Mouse (Mus musculus) liver, embryonic 14.5 days (tissue): ENCODE results near the gene Irs3. TPM values are rescaled to one million over a fixed set of nuclear protein-coding genes. Genes with fewer than 3 reads are reported as not detected.
A peak's percentile ranks its signal among the peaks of the same experiment; 100 is the strongest.

Experiments used
- ATAC-seq: fragments of 200-750 bp; cut with Nextera tagmentation; 2 replicates; pipeline ENCODE4 v1.8.0; 2017; ENCODE audit warnings: moderate number of reproducible peaks, mild to moderate bottlenecking, moderate library complexity; ENCODE audit not compliant: insufficient read depth
- DNase-seq, 3 experiments: peaks; one replicate each; pipeline ENCODE4 v3.0.0-alpha.2; 2012 to 2013; ENCODE audit warnings: low read depth in 3 of 3, low spot score in 3 of 3
- H3K27ac ChIP-seq: fragments of 300-500 bp; sonication (generic); 2 replicates; pipeline ENCODE4 v1.5.1; 2014; ENCODE audit warnings: moderate library complexity, mild to moderate bottlenecking, control low read depth, inconsistent platforms
- H3K27me3 ChIP-seq: fragments of 300-500 bp; sonication (generic); 2 replicates; pipeline ENCODE4 v1.6.1; 2014; ENCODE audit warnings: mild to moderate bottlenecking, low read length, moderate library complexity; ENCODE audit not compliant: control insufficient read depth, insufficient read depth
- H3K36me3 ChIP-seq: fragments of 300-500 bp; sonication (generic); replicated peaks from 2 replicates; pipeline ENCODE4 v1.6.1; 2014; ENCODE audit warnings: low read depth; ENCODE audit not compliant: control insufficient read depth, insufficient read depth
- H3K4me1 ChIP-seq, 2 experiments: fragments of 200-500 bp in 1 of 2; fragments of 300-500 bp in 1 of 2; sonication (generic) in 1 of 2; replicated peaks; 2 replicates each; pipeline ENCODE4 v1.6.1; 2012 to 2014; ENCODE audit warnings: antibody characterized with exemption in 1 of 2, inconsistent platforms in 1 of 2, low read length in 1 of 2; ENCODE audit not compliant: control insufficient read depth in 2 of 2, insufficient read depth in 2 of 2
- H3K4me2 ChIP-seq: fragments of 300-500 bp; sonication (generic); 2 replicates; pipeline ENCODE4 v1.6.1; 2014; ENCODE audit warnings: low read depth, mild to moderate bottlenecking, control low read depth, moderate library complexity
- H3K4me3 ChIP-seq, 2 experiments: fragments of 200-500 bp in 1 of 2; fragments of 300-500 bp in 1 of 2; sonication (generic) in 1 of 2; 2 replicates each; pipeline ENCODE4 v1.5.1; 2012 to 2014; ENCODE audit warnings: low read depth in 2 of 2, low read length in 2 of 2, mild to moderate bottlenecking in 2 of 2, control low read depth in 1 of 2, inconsistent platforms in 1 of 2, moderate library complexity in 1 of 2; ENCODE audit not compliant: insufficient read depth in 1 of 2
- H3K9ac ChIP-seq: fragments of 300-500 bp; sonication (generic); replicated peaks from 2 replicates; pipeline ENCODE4 v1.6.1; 2014; ENCODE audit warnings: mild to moderate bottlenecking, control low read depth, moderate library complexity
- H3K9me3 ChIP-seq: fragments of 300-500 bp; sonication (generic); 2 replicates; pipeline ENCODE4 v1.6.1; 2016; ENCODE audit warnings: low read length, mixed read lengths; ENCODE audit not compliant: control insufficient read depth
- CTCF ChIP-seq: IDR thresholded peaks from 2 replicates; pipeline ENCODE4 v1.5.1; 2016; ENCODE audit warnings: antibody characterized with exemption, low read depth, control low read depth
- EP300 ChIP-seq: IDR thresholded peaks from 2 replicates; pipeline ENCODE4 v1.6.1; 2016; ENCODE audit warnings: antibody characterized with exemption, low read depth
- WGBS: fragments of 180-500 bp; shearing (Covaris S2); extraction: QIAGEN DNeasy Blood & Tissue Kit; methylation state at CpG from one replicate; pipeline ENCODE4 v1.1.7; 2014; ENCODE audit not compliant: insufficient replicate concordance; 5-methylcytosine and 5-hydroxymethylcytosine counted together
- polyA plus RNA-seq, 2 experiments: library from polyadenylated mRNA; depleted of rRNA in 1 of 2; stranded (reverse) in 1 of 2; unstranded in 1 of 2; fragments of >200 nt; fragmentation: Nextera tagmentation in 1 of 2; extraction: Ambion mirVana in 1 of 2; gene quantifications; 2 replicates each; pipeline versions ENCODE4 v1.2.1 to v1.2.3; 2012 to 2014

The Irs3 gene
- polyA plus RNA-seq, 2 experiments, result 0.02 TPM; not detected in 1

DNA sequence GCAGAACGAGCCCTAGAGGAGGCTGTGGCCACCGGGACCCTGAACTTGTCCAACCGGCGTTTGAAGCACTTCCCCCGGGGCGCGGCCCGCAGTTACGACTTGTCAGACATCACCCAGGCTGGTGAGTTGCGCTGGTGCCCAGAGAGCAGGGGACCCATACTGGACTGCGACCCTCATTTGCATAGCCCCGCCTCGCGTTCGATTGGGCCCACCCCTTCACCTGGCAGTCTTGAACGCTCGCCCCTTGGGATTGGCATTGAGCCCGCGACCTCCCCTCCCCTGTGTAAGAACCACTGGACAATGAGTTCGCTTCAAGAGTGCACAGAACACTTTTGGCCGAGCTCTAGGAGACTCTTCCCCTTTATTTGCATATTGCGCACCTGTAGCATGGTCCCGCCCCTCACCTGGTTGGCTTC, 16.2 kb downstream of the Irs3 start:
- H3K27ac ChIP-seq, result peak overlapping the region; percentile 78
- peaks cover 17 to 30% of the 10 kb centered on the region in 2 experiments for H3K4me1 ChIP-seq
- TF ChIP-seq CTCF (no peak), EP300 (no peak)
- no peaks in the 10 kb centered on the region for H3K27me3 ChIP-seq
- DNase-seq (peak in 1 of 3 experiments; percentile 42), ATAC-seq (peak; percentile 40)
- H3K4me2 ChIP-seq, result peak overlapping the region; percentile 97
- peak overlapping the region; percentile 81 for H3K9ac ChIP-seq
- WGBS, result under 1% methylated on average over 23 of the region's 23 CpGs
- no peaks in the 10 kb centered on the region; the same call in 1 of the 2 replicates for H3K36me3 ChIP-seq
- H3K4me3 ChIP-seq, result peak overlapping the region; percentile 82 to 91
- no peaks in the 10 kb centered on the region for H3K9me3 ChIP-seq

DNA sequence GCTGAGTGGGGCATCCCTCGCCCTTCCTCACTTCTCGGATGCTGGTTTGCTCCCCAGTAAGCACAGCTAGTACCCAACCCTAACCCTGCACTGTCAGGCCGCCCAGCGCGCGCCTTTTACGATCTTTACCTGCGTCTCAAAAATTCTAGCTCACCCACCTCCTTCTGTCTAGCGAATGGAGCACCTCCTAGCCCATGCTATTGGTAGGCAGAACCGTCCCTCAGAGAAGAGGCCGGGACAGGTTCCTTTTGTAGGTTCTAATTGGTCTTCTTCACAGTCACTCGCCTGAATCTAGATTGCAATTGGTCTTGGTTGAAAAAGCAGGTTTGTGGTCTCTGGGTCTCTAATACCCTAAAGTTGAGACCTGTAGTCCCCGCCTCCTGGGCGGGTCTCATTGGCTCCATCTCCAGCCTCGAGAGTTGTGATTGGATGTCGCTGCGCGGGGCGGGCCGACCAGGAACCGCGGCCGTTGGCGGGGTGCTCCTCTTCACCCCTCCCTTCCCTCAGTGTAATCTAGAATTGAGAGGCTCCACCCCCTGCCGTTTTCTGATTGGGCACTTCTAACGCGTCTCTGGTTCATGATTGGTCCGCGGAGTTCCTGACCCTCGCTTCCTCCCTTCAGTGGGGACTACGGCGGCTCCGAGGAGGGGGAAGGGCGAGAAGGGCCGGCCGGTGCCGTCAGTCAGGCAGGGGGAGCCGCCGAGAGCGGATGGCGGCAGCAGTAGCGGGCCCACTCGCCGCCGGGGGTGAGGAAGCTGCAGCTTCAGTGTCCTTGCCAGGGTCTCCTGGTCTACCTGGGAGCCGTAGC, 16.8 kb downstream of the Irs3 start, which contains the start of the genes Fbxo24, Lrch4 and Gm20605:
Gene Fbxo24 (minus strand): TSS at position 505 of the 808 bp plus-strand sequence.
Gene Lrch4 (plus strand): TSS at position 624 of the 808 bp plus-strand sequence.
Gene Gm20605 (plus strand): TSS at position 678 of the 808 bp plus-strand sequence.
- H3K27ac ChIP-seq, result peak within 1 kb of the TSS; percentile 80
- 0% methylated on average over 46 of the region's 46 CpGs for WGBS
- no peaks in the 10 kb centered on the region for H3K36me3 ChIP-seq
- peak within 1 kb of the TSS; percentile 81 for H3K9ac ChIP-seq
- H3K4me3 ChIP-seq, result peak within 1 kb of the TSS; percentile 91 to 96
- DNase-seq (peak; percentile 99 to 100 (median 99)), ATAC-seq (peak; percentile 92)
- TF ChIP-seq EP300 (peak; percentile 52; the same call in 1 of the 2 replicates), CTCF (0 out of 2 replicates have a peak, but pooled peaks have one; percentile 34)
- no peaks in the 10 kb centered on the region for H3K9me3 ChIP-seq
- H3K27me3 ChIP-seq, result no peaks in the 10 kb centered on the region
- H3K4me1 ChIP-seq, result peaks cover 17 to 30% of the 10 kb centered on the region in 2 experiments
- peak within 1 kb of the TSS; percentile 97 for H3K4me2 ChIP-seq

DNA sequence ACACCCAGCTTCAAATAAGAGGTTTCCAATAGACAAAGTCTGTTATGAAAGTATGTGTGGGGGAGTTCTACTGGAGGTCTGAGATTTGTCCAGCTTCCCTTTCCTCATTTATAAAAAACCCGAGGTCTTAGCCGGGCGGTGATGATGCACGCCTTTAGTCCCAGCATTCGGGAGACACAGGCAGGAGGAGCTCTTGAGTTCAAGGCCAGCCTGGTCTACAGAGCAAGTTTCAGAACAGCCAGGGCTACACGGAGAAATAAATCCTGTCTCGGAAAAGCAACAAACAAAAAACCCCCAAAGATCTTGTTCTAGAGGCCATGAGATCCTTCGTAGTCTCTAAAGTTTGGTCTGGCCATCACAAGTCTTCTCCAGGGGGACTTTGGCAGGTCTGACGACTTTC, 17.5 kb downstream of the Irs3 start:
- Histone ChIP-seq H3K27ac (peak overlapping the region; percentile 80), H3K4me2 (peak overlapping the region; percentile 93), H3K36me3 (no peaks in the 10 kb centered on the region), H3K27me3 (no peaks in the 10 kb centered on the region), H3K9ac (peak overlapping the region; percentile 80), H3K4me3 (peak overlapping the region; percentile 63 to 96), H3K9me3 (no peaks in the 10 kb centered on the region), H3K4me1 (peaks cover 17 to 30% of the 10 kb centered on the region in 2 experiments)
- ATAC-seq (no peak), DNase-seq (no peak)
- 3% methylated on average over 9 of the region's 9 CpGs for WGBS
- TF ChIP-seq EP300 (no peak), CTCF (peak; percentile 21; the same call in 1 of the 2 replicates)

DNA sequence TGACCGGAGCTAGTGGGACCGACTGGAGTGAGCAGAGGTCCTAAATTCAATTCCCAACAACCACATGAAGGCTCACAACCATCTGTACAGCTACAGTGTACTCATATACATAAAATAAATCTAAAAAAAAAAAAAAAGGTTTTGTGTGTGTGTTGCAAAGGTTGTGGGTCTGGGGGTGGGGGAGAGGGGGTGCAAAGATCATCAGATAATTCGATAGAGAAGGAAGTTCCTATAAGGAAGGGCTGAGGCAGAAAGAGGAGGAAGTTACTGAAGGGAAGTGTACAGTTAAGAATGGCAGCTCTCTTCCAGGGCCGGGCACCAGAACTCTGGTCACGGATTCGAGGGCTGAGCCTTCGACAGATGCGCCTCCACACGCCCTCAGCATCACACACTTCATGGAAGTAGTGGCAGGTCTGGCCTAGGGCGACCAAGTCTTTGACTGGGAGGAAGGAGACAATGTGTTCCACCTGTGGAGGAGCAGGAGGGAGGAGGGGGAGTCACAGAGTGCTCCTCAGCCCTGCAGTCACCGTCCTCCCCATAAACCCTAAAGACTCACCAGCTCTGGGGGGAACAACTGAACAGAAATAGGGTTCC, 21.5 kb downstream of the Irs3 start:
- H3K27ac ChIP-seq, result no peak overlapping the region
- peaks cover 5 to 7% of the 10 kb centered on the region in 2 experiments for H3K4me1 ChIP-seq
- no peak overlapping the region for H3K9ac ChIP-seq
- DNase-seq (no peak), ATAC-seq (no peak)
- WGBS, result 28% methylated on average over 11 of the region's 11 CpGs
- no peak overlapping the region for H3K4me3 ChIP-seq
- H3K9me3 ChIP-seq, result no peaks in the 10 kb centered on the region
- no peak overlapping the region for H3K4me2 ChIP-seq
- H3K36me3 ChIP-seq, result no peaks in the 10 kb centered on the region
- no peak for TF ChIP-seq EP300
- no peak for TF ChIP-seq CTCF
- no peaks in the 10 kb centered on the region for H3K27me3 ChIP-seq

DNA sequence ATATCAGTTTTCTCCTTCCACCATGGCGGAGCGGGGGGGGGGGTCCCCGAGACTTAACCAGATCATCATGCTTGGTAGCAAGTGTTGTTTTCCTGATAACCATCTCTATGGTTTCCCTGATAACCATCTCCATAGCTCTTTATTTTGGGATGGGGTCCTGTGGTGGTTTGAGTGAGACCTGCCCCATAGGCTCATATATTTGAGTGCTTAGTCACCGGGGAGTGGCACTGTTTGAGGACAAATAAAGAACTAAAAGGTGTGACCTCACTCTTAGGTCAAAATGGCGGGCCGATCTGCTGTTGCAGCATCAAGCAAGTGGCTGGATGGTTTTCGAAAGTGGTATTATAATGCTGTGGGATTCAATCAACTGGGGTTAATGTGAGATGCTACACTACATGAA, 30.2 kb downstream of the Irs3 start:
- no peak for ATAC-seq
- Histone ChIP-seq H3K27ac (no peak overlapping the region), H3K4me1 (peaks cover 0 to 3% of the 10 kb centered on the region in 2 experiments; a peak in 2 of 4 replicates), H3K9ac (no peak overlapping the region), H3K36me3 (no peaks in the 10 kb centered on the region), H3K4me3 (no peak overlapping the region), H3K27me3 (no peaks in the 10 kb centered on the region; the same call in 1 of the 2 replicates), H3K4me2 (no peak overlapping the region), H3K9me3 (no peaks in the 10 kb centered on the region)
- TF ChIP-seq EP300 (no peak), CTCF (no peak)
- DNase-seq, result no peak
- WGBS, result 68% methylated on average over 7 of the region's 7 CpGs
